Mouse (Mus musculus): ENCODE results near the gene Sv2b.

DNA sequence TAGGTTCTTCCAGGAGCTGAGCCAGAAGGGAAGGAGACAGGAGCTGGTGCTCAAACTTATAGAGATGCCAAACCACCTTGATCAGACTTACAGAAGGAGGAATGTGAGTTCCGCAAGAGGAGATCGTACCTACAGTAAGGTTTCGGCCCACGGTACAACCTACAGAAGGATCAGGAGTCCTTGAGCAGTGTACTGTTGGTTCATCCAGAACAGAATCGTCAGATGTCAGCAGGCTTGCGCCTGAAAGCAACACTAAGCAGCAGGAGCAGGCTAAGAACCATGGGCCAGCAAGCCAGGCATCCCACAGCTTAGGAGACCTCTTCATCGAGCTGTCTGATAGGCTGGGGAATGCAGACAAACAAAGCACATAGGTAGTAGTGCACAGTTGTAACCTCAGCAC lies 92.9 kb downstream of the Sv2b start:
- TF ChIP-seq POLR2A (IDR thresholded peaks at IDR 0.05; ENCODE audit: low read depth, low read length) (no peak), CTCF (IDR thresholded peaks at IDR 0.05; ENCODE audit: extremely low read depth, insufficient read depth, insufficient read length, insufficient replicate concordance) (no peak)

All from spleen, adult 2 months (tissue).